Mouse (Mus musculus): Measurements from ENCODE around the gene Gm6890. TPM values are rescaled to one million over a fixed set of nuclear protein-coding genes. Genes with fewer than 3 reads are reported as not detected.

Gene Gm6890
- total RNA-seq (2023; ENCODE audit: inconsistent age) = not detected in 4 replicates

GRCm38 (mm10) chrX:74740627-74741026 lies at the start of gene Gm6890:
Gene Gm6890 (plus strand): TSS chrX:74740927.

Other genes with a start within 250 kb of the Gm6890 start
- gene Olfr1326-ps1, start 166.0 kb upstream of the Gm6890 start, total RNA-seq (2023; ENCODE audit: inconsistent age) = not detected in 4 replicates
- not detected in 4 replicates for gene Olfr1325, start 148.2 kb upstream of the Gm6890 start, total RNA-seq (2023; ENCODE audit: inconsistent age)
- not detected in 4 replicates for gene Gm5640, start 95.3 kb upstream of the Gm6890 start, total RNA-seq (2023; ENCODE audit: inconsistent age)
- not detected in 4 replicates for gene Gm5936, start 96.3 kb downstream of the Gm6890 start, total RNA-seq (2023; ENCODE audit: inconsistent age)

Data from B cell, adult (primary cell).